Mouse (Mus musculus): ENCODE measurements at regions not wholly inside any gene's neighbourhood (a gene's known extent, or its start where the extent isn't known, plus 50 kb on each side); places are given as distances from the start of the nearest gene placed in this dataset.

GRCm38 (mm10) chr10:37741581-37741980 lies 602.9 kb upstream of the Marcks start:
- no peaks in the 10 kb centered on the region for H3K79me2 ChIP-seq (replicated peaks; ENCODE audit: control insufficient read depth, extremely low read depth, insufficient read depth, poor library complexity, severe bottlenecking)
- H3K9me3 ChIP-seq (replicated peaks; ENCODE audit: low read length): no peaks in the 10 kb centered on the region
- DNase-seq (ENCODE audit: extremely low read depth): no peak
- no peak overlapping the region for H3K4me3 ChIP-seq (replicated peaks in 1 of 3; ENCODE audit: low read depth in 2 of 3, low read length in 2 of 3, poor library complexity in 1 of 3)
- no peak overlapping the region for H3K9ac ChIP-seq (ENCODE audit: insufficient read depth, low read depth)
- no peak overlapping the region for H3K27ac ChIP-seq (ENCODE audit: insufficient read depth, low read depth)
- H3K4me1 ChIP-seq (ENCODE audit: control insufficient read depth in 1 of 2, insufficient read depth in 2 of 2): peaks cover 0 to 4% of the 10 kb centered on the region in 2 experiments; a peak in 1 of 4 replicates
- in situ Hi-C loops (cut with MboI; ENCODE audit: low pct_ligation_motif_present, low pct_unique_long_range_greater_than_20kb, low sequenced_read_pairs) (no loop called here), dilution Hi-C loops (cut with MboI; ENCODE audit: extremely low pct_ligation_motif_present, extremely low pct_unique_long_range_greater_than_20kb, low sequenced_read_pairs) (no loop called here)
- H3K4me2 ChIP-seq (ENCODE audit: insufficient read depth, low read depth, poor library complexity, severe bottlenecking): no peak overlapping the region
- no peaks in the 10 kb centered on the region for H3K36me3 ChIP-seq (replicated peaks in 1 of 2; ENCODE audit: control insufficient read depth in 1 of 2, insufficient read depth in 1 of 2, low read length in 1 of 2)
- TF ChIP-seq MAX (IDR thresholded peaks at IDR 0.05; ENCODE audit: low read length) (no peak), MAZ (IDR thresholded peaks at IDR 0.05; ENCODE audit: low read depth, low read length) (no peak), ZKSCAN1 (IDR thresholded peaks at IDR 0.05; ENCODE audit: borderline replicate concordance, low read depth, low read length) (no peak), JUN (IDR thresholded peaks at IDR 0.05; ENCODE audit: insufficient read depth, low read depth, low read length) (no peak), NELFE (IDR thresholded peaks at IDR 0.05; ENCODE audit: low read depth, low read length) (no peak), ETS1 (conservative IDR thresholded peaks at IDR 0.05; ENCODE audit: low read depth, low read length) (no peak), UBTF (IDR thresholded peaks at IDR 0.05; ENCODE audit: low read depth, low read length) (no peak), SIN3A (IDR thresholded peaks at IDR 0.05; ENCODE audit: low read length) (no peak), POLR2A (IDR thresholded peaks at IDR 0.05; ENCODE audit: low read depth, low read length) (no peak), TCF12 (IDR thresholded peaks at IDR 0.05; ENCODE audit: low read depth, low read length) (no peak), EP300 (IDR thresholded peaks at IDR 0.05; ENCODE audit: low read length) (no peak), MXI1 (IDR thresholded peaks at IDR 0.05; ENCODE audit: low read depth, low read length) (no peak)
- no peaks in the 10 kb centered on the region for H3K27me3 ChIP-seq (replicated peaks)

GRCm38 (mm10) chr10:37739024-37739423 lies 600.3 kb upstream of the Marcks start:
- H3K4me3 ChIP-seq (replicated peaks in 1 of 3; ENCODE audit: low read depth in 2 of 3, low read length in 2 of 3, poor library complexity in 1 of 3): no peak overlapping the region
- H3K79me2 ChIP-seq (replicated peaks; ENCODE audit: control insufficient read depth, extremely low read depth, insufficient read depth, poor library complexity, severe bottlenecking): no peaks in the 10 kb centered on the region
- no peak overlapping the region for H3K4me2 ChIP-seq (ENCODE audit: insufficient read depth, low read depth, poor library complexity, severe bottlenecking)
- DNase-seq (ENCODE audit: extremely low read depth): no peak
- no peaks in the 10 kb centered on the region for H3K9me3 ChIP-seq (replicated peaks; ENCODE audit: low read length)
- H3K9ac ChIP-seq (ENCODE audit: insufficient read depth, low read depth): no peak overlapping the region
- H3K27me3 ChIP-seq (replicated peaks): no peaks in the 10 kb centered on the region
- H3K4me1 ChIP-seq (ENCODE audit: control insufficient read depth in 1 of 2, insufficient read depth in 2 of 2): peaks cover 0 to 4% of the 10 kb centered on the region in 2 experiments; a peak in 1 of 4 replicates
- dilution Hi-C loops (cut with MboI; ENCODE audit: extremely low pct_ligation_motif_present, extremely low pct_unique_long_range_greater_than_20kb, low sequenced_read_pairs) (no loop called here), in situ Hi-C loops (cut with MboI; ENCODE audit: low pct_ligation_motif_present, low pct_unique_long_range_greater_than_20kb, low sequenced_read_pairs) (no loop called here)
- H3K27ac ChIP-seq (ENCODE audit: insufficient read depth, low read depth): no peak overlapping the region
- no peaks in the 10 kb centered on the region for H3K36me3 ChIP-seq (replicated peaks in 1 of 2; ENCODE audit: control insufficient read depth in 1 of 2, insufficient read depth in 1 of 2, low read length in 1 of 2)
- no peak for TF ChIP-seq NELFE (IDR thresholded peaks at IDR 0.05; ENCODE audit: low read depth, low read length)
- no peak for TF ChIP-seq JUN (IDR thresholded peaks at IDR 0.05; ENCODE audit: insufficient read depth, low read depth, low read length)
- TF ChIP-seq TBP (conservative IDR thresholded peaks at IDR 0.05; ENCODE audit: low read depth, low read length): no peak
- no peak for TF ChIP-seq JUND (conservative IDR thresholded peaks at IDR 0.05; ENCODE audit: low read depth, low read length)
- no peak for TF ChIP-seq RCOR1 (conservative IDR thresholded peaks at IDR 0.05; ENCODE audit: low read depth, low read length)
- TF ChIP-seq TCF12 (IDR thresholded peaks at IDR 0.05; ENCODE audit: low read depth, low read length): no peak
- TF ChIP-seq ZKSCAN1 (IDR thresholded peaks at IDR 0.05; ENCODE audit: borderline replicate concordance, low read depth, low read length): no peak
- TF ChIP-seq MEF2A (IDR thresholded peaks at IDR 0.05; ENCODE audit: borderline replicate concordance, low read depth, low read length): no peak
- TF ChIP-seq IRF4 (IDR thresholded peaks at IDR 0.05; ENCODE audit: low read depth, low read length): no peak
- TF ChIP-seq E2F4 (IDR thresholded peaks at IDR 0.05; ENCODE audit: insufficient replicate concordance, low read depth, low read length): no peak
- TF ChIP-seq CHD1 (IDR thresholded peaks at IDR 0.05; ENCODE audit: low read depth, low read length): no peak
- TF ChIP-seq SMC3 (IDR thresholded peaks at IDR 0.05; ENCODE audit: low read depth, low read length): no peak
- no peak for TF ChIP-seq MXI1 (IDR thresholded peaks at IDR 0.05; ENCODE audit: low read depth, low read length)
- TF ChIP-seq GABPA (IDR thresholded peaks at IDR 0.05; ENCODE audit: insufficient replicate concordance, low read depth, low read length): no peak
- no peak for TF ChIP-seq BHLHE40 (IDR thresholded peaks at IDR 0.05; ENCODE audit: low read depth, low read length)
- TF ChIP-seq ELF1 (IDR thresholded peaks at IDR 0.05; ENCODE audit: low read depth, low read length): no peak
- no peak for TF ChIP-seq ZC3H11A (IDR thresholded peaks at IDR 0.05; ENCODE audit: low read depth, low read length)

Data from CH12.LX (cell line).